Mouse (Mus musculus): Measurements from ENCODE around the gene Ttc13.

DNA sequence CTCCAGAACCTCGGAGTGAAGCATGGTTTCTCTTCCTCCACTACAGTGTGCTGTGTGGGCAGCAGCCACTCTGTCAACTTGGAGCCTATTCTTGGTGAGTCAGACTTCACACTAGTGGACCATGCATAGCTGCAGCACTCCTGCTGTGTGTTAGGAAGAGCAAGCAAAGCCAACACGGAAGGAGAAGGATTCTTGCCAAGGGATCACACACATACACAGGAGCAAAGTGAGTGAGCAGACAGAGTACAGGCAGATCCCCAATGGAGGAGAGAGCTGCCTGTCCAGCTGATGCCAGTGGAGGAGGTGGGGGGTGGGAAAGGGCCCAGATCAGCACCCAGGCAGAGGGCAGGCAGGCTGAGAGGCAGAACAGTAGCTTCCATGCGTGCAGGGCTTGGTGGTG is 19.6 kb downstream of the Ttc13 start:
- TF ChIP-seq CTCF (IDR thresholded peaks at IDR 0.05; ENCODE audit: insufficient read depth, low read length): no peak
- TF ChIP-seq POLR2A (IDR thresholded peaks at IDR 0.05; ENCODE audit: borderline replicate concordance, extremely low read depth, low read depth, low read length): no peak

Data from lung, adult 2 months (tissue).